Mouse (Mus musculus): Measurements from ENCODE around the gene Akirin1.

Gene Akirin1

GRCm38 (mm10) chr4:123717574-123718433 lies 32.3 kb downstream of the Akirin1 start, which contains the start of gene Ndufs5:
Gene Ndufs5, minus strand, starts transcription at chr4:123718202.
- DNase-seq, result peak; percentile 97

- no peak for DNase-seq
Measured at GRCm38 (mm10) chr4:123712431-123712830, 37.7 kb downstream of the Akirin1 start.

GRCm38 (mm10) chr4:123707340-123707739 lies 42.8 kb downstream of the Akirin1 start:
- no peak for DNase-seq

GRCm38 (mm10) chr4:123705340-123705739 lies 44.8 kb downstream of the Akirin1 start:
- no peak for DNase-seq

GRCm38 (mm10) chr4:123693384-123693783 lies 56.8 kb downstream of the Akirin1 start:
- DNase-seq, result no peak

- DNase-seq, result no peak
Measured at GRCm38 (mm10) chr4:123692071-123692470, 58.1 kb downstream of the Akirin1 start.

GRCm38 (mm10) chr4:123690311-123690710 lies 59.8 kb downstream of the Akirin1 start:
- no peak for DNase-seq

- no peak for DNase-seq
Measured at GRCm38 (mm10) chr4:123687025-123687781, 62.9 kb downstream of the Akirin1 start.

GRCm38 (mm10) chr4:123686368-123687024 lies 63.6 kb downstream of the Akirin1 start:
- DNase-seq, result no peak

GRCm38 (mm10) chr4:123685506-123686242 lies 64.5 kb downstream of the Akirin1 start:
- no peak for DNase-seq

- no peak for DNase-seq
Measured at GRCm38 (mm10) chr4:123685046-123685445, 65.1 kb downstream of the Akirin1 start.
